Mouse (Mus musculus) c-Kit-positive CD71-positive TER-119-negative erythroid progenitor cells, embryonic 14.5 days (primary cell): ENCODE data around the gene Lactbl1.

ENCODE experiments used
- DNase-seq: peaks from one replicate; pipeline ENCODE4 v3.0.0-alpha.2; 2013; ENCODE audit warnings: low read depth

Lactbl1 gene

DNA sequence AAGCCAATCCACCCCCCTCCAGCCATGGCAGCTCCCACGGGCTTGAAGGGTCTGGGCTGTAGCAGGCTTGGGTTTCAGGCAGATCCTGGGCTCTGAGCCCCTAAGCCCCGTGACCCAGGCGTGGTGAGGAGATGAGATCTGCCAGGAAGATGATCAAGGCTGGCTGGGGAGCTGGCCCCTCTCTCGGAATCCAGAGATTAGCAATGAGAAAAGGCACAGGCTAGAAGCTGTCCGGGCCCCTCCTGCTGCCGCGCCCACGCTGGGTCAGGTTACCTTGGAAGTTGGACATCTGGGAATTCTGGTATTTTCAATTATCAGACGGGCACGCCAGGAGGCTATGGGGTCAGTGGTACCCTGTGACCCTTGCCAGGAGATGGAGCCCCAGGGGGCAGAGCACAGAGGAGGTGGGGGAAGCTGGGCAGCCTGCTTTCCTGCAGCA lies 63.0 kb downstream of the Lactbl1 start:
- no peak for DNase-seq

DNA sequence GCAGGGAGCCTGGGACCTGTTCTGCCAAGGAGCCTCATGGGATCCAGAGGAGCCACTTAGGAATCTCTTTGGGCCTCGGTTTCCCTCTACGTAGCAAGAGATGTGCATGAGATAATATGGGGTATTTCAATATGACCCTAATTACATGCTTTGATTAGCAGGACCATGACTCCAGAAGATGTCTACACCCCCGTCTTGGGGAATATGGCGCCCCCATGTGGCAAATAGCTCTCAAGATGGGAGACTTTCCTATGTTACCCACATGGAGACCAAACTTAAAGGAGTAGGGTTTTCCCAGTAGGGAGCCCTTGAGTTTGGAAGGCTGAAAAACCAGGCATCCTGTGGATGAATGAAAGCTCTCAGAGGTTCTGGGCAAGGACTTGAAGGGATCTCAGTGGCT lies 65.7 kb downstream of the Lactbl1 start:
- no peak for DNase-seq
